Mouse (Mus musculus): ENCODE data around the gene Cyp2b19. TPM values are rescaled to one million over a fixed set of nuclear protein-coding genes. Genes with fewer than 3 reads are reported as not detected.

Gene Cyp2b19
- total RNA-seq (2023): not detected

GRCm38 (mm10) chr7:26756842-26757241 lies at the start of gene Cyp2b19:
Gene Cyp2b19, plus strand, starts transcription at chr7:26757142.

GRCm38 (mm10) chr7:26808592-26808991 lies 51.6 kb downstream of the Cyp2b19 start, which contains the start of gene Cyp2g1:
Gene Cyp2g1, plus strand, starts transcription at chr7:26808892.

Other genes starting within 250 kb of the Cyp2b19 start
- gene Nlrp9a, start 222.1 kb upstream of the Cyp2b19 start, total RNA-seq (2023): not detected
- gene Vmn1r185, start 138.7 kb upstream of the Cyp2b19 start, total RNA-seq (2023): not detected
- gene Cyp2b23, start 70.7 kb upstream of the Cyp2b19 start, total RNA-seq (2023): not detected
- not detected for gene Cyp2g1, start 51.8 kb downstream of the Cyp2b19 start, total RNA-seq (2023)
- gene Cyp2a5, start 78.2 kb downstream of the Cyp2b19 start, total RNA-seq (2023): not detected
- not detected for gene Cyp2a22, start 182.2 kb downstream of the Cyp2b19 start, total RNA-seq (2023)

Measured in CD4-positive naive resting alpha-beta T cell, adult 76 days (primary cell).